Comparison of ENCODE assay signal across 18 mouse cellular contexts in genomic region chr19:61039151-61039550, GRCm38 (mm10).
DNase-seq lines count a peak whose midpoint lies in the region; ATAC-seq and TF ChIP-seq lines count a peak whose summit lies in the region.
"Had no signal": no experiment of that assay in that cellular context is flagged by ENCODE, and none has a peak within 500 bp of the region (broad histone marks: within the 10 kb centered on the region; RNA-seq: fewer than 3 reads in every experiment).

No protein-coding gene starts in this region.

- no peak overlapping the region for H3K4me3 ChIP-seq in liver, adult 2 months (ENCODE audit: insufficient read depth, low read depth, low read length)
- H3K4me3 ChIP-seq in liver, embryonic 11.5 days (ENCODE audit: low read depth, low read length): no peak overlapping the region
- H3K4me3 ChIP-seq in hindbrain, embryonic 12.5 days: no peak overlapping the region
- H3K4me3 ChIP-seq: embryonic facial prominence, embryonic 10.5 days; embryonic facial prominence, embryonic 12.5 days; forebrain, embryonic 13.5 days; forebrain, embryonic 15.5 days had no signal

- no peak overlapping the region for H3K4me2 ChIP-seq in liver, embryonic 11.5 days
- H3K4me2 ChIP-seq in hindbrain, embryonic 12.5 days (replicated peaks): no peak overlapping the region
- H3K4me2 ChIP-seq: embryonic facial prominence, embryonic 12.5 days; forebrain, embryonic 13.5 days; forebrain, embryonic 15.5 days had no signal

- no peak overlapping the region for H3K27ac ChIP-seq in liver, adult 2 months (replicated peaks; ENCODE audit: insufficient read depth, low read depth, low read length)
- no peak overlapping the region for H3K27ac ChIP-seq in liver, embryonic 11.5 days (ENCODE audit: low read depth, low read length)
- no peak overlapping the region for H3K27ac ChIP-seq in hindbrain, embryonic 12.5 days
- H3K27ac ChIP-seq: embryonic facial prominence, embryonic 10.5 days; embryonic facial prominence, embryonic 12.5 days; forebrain, embryonic 13.5 days; forebrain, embryonic 15.5 days had no signal

- TF ChIP-seq CTCF in liver, adult 2 months (IDR thresholded peaks at IDR 0.05; ENCODE audit: low read depth, low read length): no peak

- TF ChIP-seq POLR2A in liver, adult 2 months (IDR thresholded peaks at IDR 0.05; ENCODE audit: extremely low read depth, insufficient read depth, low read length): no peak

- no peaks in the 10 kb centered on the region for H3K27me3 ChIP-seq in liver, adult 2 months (ENCODE audit: control insufficient read depth, insufficient read depth, low read length)
- H3K27me3 ChIP-seq in liver, embryonic 11.5 days (replicated peaks; ENCODE audit: control insufficient read depth, insufficient read depth, low read length): no peaks in the 10 kb centered on the region
- no peaks in the 10 kb centered on the region for H3K27me3 ChIP-seq in hindbrain, embryonic 12.5 days
- H3K27me3 ChIP-seq: embryonic facial prominence, embryonic 12.5 days; forebrain, embryonic 13.5 days; forebrain, embryonic 15.5 days had no signal

- no peaks in the 10 kb centered on the region for H3K9me3 ChIP-seq in liver, embryonic 11.5 days (ENCODE audit: control insufficient read depth, low read length)
- no peaks in the 10 kb centered on the region for H3K9me3 ChIP-seq in hindbrain, embryonic 12.5 days (replicated peaks)
- H3K9me3 ChIP-seq: embryonic facial prominence, embryonic 10.5 days; embryonic facial prominence, embryonic 12.5 days; forebrain, embryonic 13.5 days; forebrain, embryonic 15.5 days had no signal

- DNase-seq in heart, adult 18-20 months: peak; percentile 37 to 39
- DNase-seq in heart, adult 8-10 months (ENCODE audit: low spot score): no peak
- peak; percentile 37 for DNase-seq in liver, adult 2 months (ENCODE audit: extremely low read depth, low read depth, low spot score)
- DNase-seq in liver, embryonic 11.5 days (ENCODE audit: low spot score): no peak
- DNase-seq: adrenal gland, adult 2 months; adrenal gland, postnatal 10 days; adrenal gland, postnatal 25 days; cerebellum, adult 11-12 months; cerebellum, adult 2 months; cerebellum, adult 9-10 months; cerebellum, postnatal 10 days; cerebellum, postnatal 25 days; forebrain, postnatal 0 days had no signal

- H3K79me2 ChIP-seq in liver, adult 2 months (ENCODE audit: control insufficient read depth, insufficient read depth, low read length): no peaks in the 10 kb centered on the region; the same call in 1 of the 2 replicates

- no peak for ATAC-seq in liver, embryonic 11.5 days (replicated peaks; ENCODE audit: low FRiP score)
- ATAC-seq in hindbrain, embryonic 12.5 days (ENCODE audit: low FRiP score): no peak
- ATAC-seq: forebrain, embryonic 13.5 days; forebrain, embryonic 15.5 days; forebrain, postnatal 0 days had no signal

- H3K9ac ChIP-seq in liver, adult 2 months (ENCODE audit: low read depth, low read length): no peak overlapping the region
- no peak overlapping the region for H3K9ac ChIP-seq in liver, embryonic 11.5 days (ENCODE audit: low read depth, low read length)
- H3K9ac ChIP-seq in hindbrain, embryonic 12.5 days: no peak overlapping the region
- H3K9ac ChIP-seq: embryonic facial prominence, embryonic 12.5 days; forebrain, embryonic 13.5 days; forebrain, embryonic 15.5 days; forebrain, postnatal 0 days had no signal

- no peaks in the 10 kb centered on the region for H3K36me3 ChIP-seq in liver, adult 2 months (ENCODE audit: control insufficient read depth, insufficient read depth, low read length)
- H3K36me3 ChIP-seq in liver, embryonic 11.5 days (ENCODE audit: control insufficient read depth, insufficient read depth, low read length): no peaks in the 10 kb centered on the region
- H3K36me3 ChIP-seq in hindbrain, embryonic 12.5 days: no peaks in the 10 kb centered on the region
- H3K36me3 ChIP-seq: embryonic facial prominence, embryonic 10.5 days; embryonic facial prominence, embryonic 12.5 days; forebrain, embryonic 15.5 days had no signal

- no peaks in the 10 kb centered on the region for H3K4me1 ChIP-seq in liver, adult 2 months (ENCODE audit: control insufficient read depth, insufficient read depth, low read length)
- H3K4me1 ChIP-seq in liver, embryonic 11.5 days (replicated peaks; ENCODE audit: control insufficient read depth, insufficient read depth, low read length): no peaks in the 10 kb centered on the region
- H3K4me1 ChIP-seq in hindbrain, embryonic 12.5 days: no peaks in the 10 kb centered on the region
- H3K4me1 ChIP-seq: embryonic facial prominence, embryonic 10.5 days; embryonic facial prominence, embryonic 12.5 days; forebrain, embryonic 13.5 days; forebrain, embryonic 15.5 days had no signal

Comparison
In these comparisons a context has a peak if more than half of its experiments do, and no peak if none do; other contexts are left out.
1. DNase-seq: peak in heart, adult 18-20 months (2 of 2) and liver, adult 2 months (single experiment); none in heart, adult 8-10 months (single experiment) and liver, embryonic 11.5 days (single experiment).